Mouse (Mus musculus): ENCODE results near the gene B4galnt2.
A peak's percentile ranks its signal among the peaks of the same experiment; 100 is the strongest.

The B4galnt2 gene

GRCm38 (mm10) chr11:95824071-95824876 is 90.4 kb downstream of the B4galnt2 start, which contains the start of gene Phospho1:
Gene Phospho1 (plus strand): TSS chr11:95824499.
- DNase-seq, result peak; percentile 94

GRCm38 (mm10) chr11:95822437-95822836 is 92.3 kb downstream of the B4galnt2 start:
- no peak for DNase-seq

- no peak for DNase-seq
These were observed 93.2 kb downstream of the B4galnt2 start for GRCm38 (mm10) chr11:95821511-95821910.

GRCm38 (mm10) chr11:95819138-95819537 is 95.6 kb downstream of the B4galnt2 start:
- DNase-seq, result no peak
